Mouse (Mus musculus): Measurements from ENCODE around the gene Tfr2. TPM values are rescaled to one million over a fixed set of nuclear protein-coding genes. Genes with fewer than 3 reads are reported as not detected.
A peak's percentile ranks its signal among the peaks of the same experiment; 100 is the strongest.

Gene Tfr2
- polyA plus RNA-seq, 1 experiment, result 0.69 TPM

DNA sequence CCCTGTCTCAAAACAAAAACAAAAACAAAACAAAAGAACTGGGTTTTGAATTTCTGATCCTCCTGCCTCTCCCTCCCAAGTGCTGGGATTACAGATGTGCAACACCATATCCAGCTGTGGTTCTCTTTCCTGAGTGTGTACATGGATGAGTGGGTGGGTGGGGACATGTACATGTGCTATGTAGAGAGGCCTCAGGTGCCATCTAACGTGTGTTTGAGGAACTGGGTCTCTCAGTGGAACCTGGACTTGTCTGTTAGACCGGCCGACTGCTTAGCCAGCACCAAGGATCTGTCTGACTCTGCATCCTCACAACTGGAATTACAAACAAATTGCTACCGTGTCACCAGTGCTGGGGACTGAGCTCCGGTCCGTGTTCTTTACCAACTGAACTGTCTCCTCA lies 28.0 kb downstream of the Tfr2 start:
- Histone ChIP-seq H3K4me3 (replicated peaks; ENCODE audit: extremely low read depth, low read depth, low read length) (no peak overlapping the region), H3K4me1 (ENCODE audit: control insufficient read depth, insufficient read depth, low read length) (peaks cover 9% of the 10 kb centered on the region)
- WGBS, result 88% methylated on average over 6 of the region's 6 CpGs
- TF ChIP-seq CTCF (IDR thresholded peaks at IDR 0.05; ENCODE audit: insufficient read depth, low read length), result no peak
- TF ChIP-seq POLR2A (IDR thresholded peaks at IDR 0.05; ENCODE audit: borderline replicate concordance, extremely low read depth, low read depth, low read length), result no peak
- DNase-seq, result no peak

DNA sequence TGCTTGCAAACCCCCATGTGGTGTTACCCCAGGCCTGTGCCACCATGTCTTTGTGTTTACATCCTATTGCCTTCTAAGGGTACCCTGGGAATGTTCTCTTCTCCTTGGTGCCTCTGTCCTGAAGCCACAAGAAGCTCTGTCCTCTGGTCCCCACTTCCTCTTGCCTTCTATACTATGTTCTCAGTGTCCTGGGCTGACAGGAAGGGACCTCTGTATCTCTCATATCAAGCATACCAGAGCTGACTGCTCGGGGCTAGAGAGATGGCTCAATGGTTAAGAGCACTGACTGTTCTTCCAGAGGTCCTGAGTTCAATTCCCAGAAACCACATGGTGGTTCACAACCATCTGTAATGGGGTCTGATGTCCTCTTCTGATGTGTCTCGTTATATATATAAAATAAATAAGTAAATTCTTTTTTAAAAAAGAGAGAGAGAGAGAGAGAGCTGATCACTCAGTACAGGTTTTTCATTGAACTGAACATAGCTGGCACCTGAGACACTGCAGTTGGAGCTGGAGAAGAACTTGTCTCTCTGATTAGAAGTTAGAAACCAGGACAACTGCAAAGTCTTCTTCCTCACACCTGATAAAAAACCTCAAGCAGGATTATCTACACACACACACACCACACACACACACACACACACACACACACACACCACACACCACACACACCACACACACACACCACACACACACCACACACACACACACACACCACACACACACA lies 28.6 kb downstream of the Tfr2 start:
- no peak overlapping the region for H3K4me3 ChIP-seq (replicated peaks; ENCODE audit: extremely low read depth, low read depth, low read length)
- DNase-seq, result no peak
- WGBS, result 59% methylated on average over 2 of the region's 2 CpGs
- H3K4me1 ChIP-seq (ENCODE audit: control insufficient read depth, insufficient read depth, low read length), result peaks cover 10% of the 10 kb centered on the region
- TF ChIP-seq CTCF (IDR thresholded peaks at IDR 0.05; ENCODE audit: insufficient read depth, low read length) (no peak), POLR2A (IDR thresholded peaks at IDR 0.05; ENCODE audit: borderline replicate concordance, extremely low read depth, low read depth, low read length) (no peak)

GRCm38 (mm10) chr5:137599600-137599999 lies 30.0 kb downstream of the Tfr2 start:
- peaks cover 10% of the 10 kb centered on the region for H3K4me1 ChIP-seq (ENCODE audit: control insufficient read depth, insufficient read depth, low read length)
- peak overlapping the region; percentile 31 for H3K4me3 ChIP-seq (replicated peaks; ENCODE audit: extremely low read depth, low read depth, low read length)
- no peak for DNase-seq
- TF ChIP-seq CTCF (IDR thresholded peaks at IDR 0.05; ENCODE audit: insufficient read depth, low read length) (no peak), POLR2A (IDR thresholded peaks at IDR 0.05; ENCODE audit: borderline replicate concordance, extremely low read depth, low read depth, low read length) (no peak)
- 43% methylated on average over 9 of the region's 9 CpGs for WGBS

DNA sequence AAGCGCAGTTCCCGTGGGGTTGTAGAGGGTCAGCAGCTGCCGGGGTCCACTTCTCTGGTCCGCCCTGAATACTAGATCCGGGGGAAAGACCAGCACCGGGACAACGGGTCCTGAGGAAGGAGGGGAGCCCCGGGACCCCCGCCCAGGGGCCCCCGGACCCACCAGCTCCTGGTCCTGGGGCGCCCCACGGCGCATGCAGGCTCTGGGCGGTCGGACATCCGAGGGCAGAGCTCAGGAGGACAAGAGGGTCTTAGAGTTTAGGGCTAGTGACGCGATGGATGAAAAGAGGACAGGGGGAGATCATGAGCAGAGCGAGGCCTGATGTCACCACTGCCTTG lies 30.6 kb downstream of the Tfr2 start:
- WGBS, result 0% methylated on average over 19 of the region's 19 CpGs
- Histone ChIP-seq H3K4me1 (ENCODE audit: control insufficient read depth, insufficient read depth, low read length) (peaks cover 10% of the 10 kb centered on the region), H3K4me3 (replicated peaks; ENCODE audit: extremely low read depth, low read depth, low read length) (peak overlapping the region; percentile 91)
- no peak for DNase-seq
- no peak for TF ChIP-seq CTCF (IDR thresholded peaks at IDR 0.05; ENCODE audit: insufficient read depth, low read length)
- no peak for TF ChIP-seq POLR2A (IDR thresholded peaks at IDR 0.05; ENCODE audit: borderline replicate concordance, extremely low read depth, low read depth, low read length)

DNA sequence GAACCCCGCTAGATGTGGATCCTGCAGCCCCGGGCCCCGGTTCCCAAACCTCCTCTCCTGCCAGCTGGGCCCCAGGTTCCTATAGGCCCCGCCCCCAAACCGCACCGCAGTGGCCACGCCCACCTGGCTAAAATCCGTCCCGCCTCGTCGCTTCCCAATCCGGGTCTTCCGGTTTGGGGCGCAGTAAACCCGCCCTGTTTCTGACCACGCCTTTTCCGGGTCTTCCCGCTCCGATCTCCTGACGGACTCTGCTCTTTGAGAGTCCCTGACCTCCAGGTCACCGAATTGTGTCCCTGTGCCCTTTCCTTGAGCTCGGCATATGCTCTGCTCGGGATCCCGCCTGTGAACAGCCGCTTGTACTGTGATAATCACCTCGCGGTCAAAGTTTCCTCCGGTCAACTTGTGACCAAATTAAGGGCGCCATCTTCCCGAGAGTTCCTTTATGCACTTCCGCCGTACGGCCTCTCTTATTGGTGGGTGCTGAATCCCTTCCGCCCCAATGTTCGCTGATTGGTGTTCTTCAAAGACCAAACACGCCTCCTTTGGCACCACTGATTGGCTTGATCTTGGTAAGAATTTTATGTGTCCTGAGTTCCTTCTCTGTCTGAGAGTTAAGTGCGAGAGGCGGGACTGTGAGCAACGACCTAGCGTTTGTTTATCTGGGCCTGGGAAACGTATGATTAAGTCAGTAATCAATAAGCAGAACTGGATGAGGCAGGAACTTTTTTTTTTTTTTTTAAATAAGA lies 31.2 kb downstream of the Tfr2 start, which contains the start of gene Mospd3:
Gene Mospd3 (minus strand): TSS at position 440 of the 746 bp plus-strand sequence.
- WGBS, result under 1% methylated on average over 41 of the region's 41 CpGs
- Histone ChIP-seq H3K4me3 (replicated peaks; ENCODE audit: extremely low read depth, low read depth, low read length) (peak within 1 kb of the TSS; percentile 91), H3K4me1 (ENCODE audit: control insufficient read depth, insufficient read depth, low read length) (peaks cover 10% of the 10 kb centered on the region)
- DNase-seq, result peak; percentile 97
- TF ChIP-seq CTCF (IDR thresholded peaks at IDR 0.05; ENCODE audit: insufficient read depth, low read length) (no peak), POLR2A (IDR thresholded peaks at IDR 0.05; ENCODE audit: borderline replicate concordance, extremely low read depth, low read depth, low read length) (peak; percentile 56; the same call in 1 of the 2 replicates)

DNA sequence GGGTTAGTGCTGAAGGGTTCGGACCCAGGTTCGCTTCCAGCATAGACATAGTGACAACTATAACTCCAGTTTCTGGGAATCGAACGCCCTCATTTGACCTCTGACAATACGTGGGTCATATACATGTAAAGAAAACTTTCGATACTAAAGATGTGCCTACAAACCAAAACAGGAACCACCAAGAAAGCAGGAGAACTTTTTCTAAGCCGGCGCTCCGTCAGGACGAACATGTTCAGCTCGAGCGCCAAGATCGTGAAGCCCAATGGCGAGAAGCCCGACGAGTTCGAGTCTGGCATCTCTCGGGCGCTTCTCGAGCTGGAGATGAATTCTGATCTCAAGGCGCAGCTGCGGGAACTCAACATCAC lies 31.7 kb downstream of the Tfr2 start:
- DNase-seq, result peak; percentile 38
- WGBS, result under 1% methylated on average over 22 of the region's 22 CpGs

DNA sequence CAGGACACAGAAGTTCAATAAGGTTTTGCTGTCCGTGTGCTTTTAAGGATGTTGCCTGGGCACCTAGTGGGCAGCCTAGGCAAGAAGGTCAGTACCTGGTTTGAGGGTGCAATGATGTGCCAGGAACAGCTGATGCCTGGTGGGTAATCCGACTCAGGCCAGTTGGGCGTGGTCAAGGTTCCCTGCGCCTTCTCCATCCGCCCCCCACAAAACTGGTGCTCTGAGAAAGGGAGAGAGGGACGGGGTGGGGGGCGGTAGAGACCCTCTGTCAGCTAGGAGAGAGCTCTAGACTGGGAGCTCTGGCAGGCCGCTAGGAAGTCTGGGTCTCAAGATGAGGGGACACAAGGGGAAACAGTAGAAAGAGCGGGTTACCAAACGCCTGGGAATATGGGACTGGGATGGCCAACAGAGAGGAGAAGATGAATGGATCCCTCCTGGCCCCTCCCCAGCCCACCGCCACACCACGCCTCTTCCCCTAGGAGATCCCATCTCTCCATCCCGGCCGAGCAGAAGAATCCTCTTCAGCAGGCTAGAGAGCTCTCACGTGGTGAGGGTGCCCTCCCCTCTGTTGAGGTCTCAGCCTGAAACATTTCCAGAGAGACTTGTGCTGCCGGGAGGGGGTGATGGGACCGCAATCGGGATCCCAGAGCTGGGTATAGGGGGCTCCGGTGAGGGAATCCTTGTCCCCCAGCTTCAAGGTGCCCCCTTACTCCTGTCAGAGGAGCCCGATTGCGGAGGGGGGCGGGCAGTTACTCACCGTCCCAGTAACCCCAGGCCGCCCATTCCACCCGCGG lies 38.4 kb downstream of the Tfr2 start:
- Histone ChIP-seq H3K4me1 (ENCODE audit: control insufficient read depth, insufficient read depth, low read length) (peaks cover 10% of the 10 kb centered on the region; the same call in 1 of the 2 replicates), H3K4me3 (replicated peaks; ENCODE audit: extremely low read depth, low read depth, low read length) (no peak overlapping the region)
- peak; percentile 32 for DNase-seq
- no peak for TF ChIP-seq CTCF (IDR thresholded peaks at IDR 0.05; ENCODE audit: insufficient read depth, low read length)
- TF ChIP-seq POLR2A (IDR thresholded peaks at IDR 0.05; ENCODE audit: borderline replicate concordance, extremely low read depth, low read depth, low read length), result no peak
- WGBS, result 48% methylated on average over 26 of the region's 26 CpGs

More for the DNA sequence above, 31.7 kb downstream of the Tfr2 start:
- Histone ChIP-seq H3K4me1 (ENCODE audit: control insufficient read depth, insufficient read depth, low read length) (peaks cover 10% of the 10 kb centered on the region), H3K4me3 (replicated peaks; ENCODE audit: extremely low read depth, low read depth, low read length) (peak overlapping the region; percentile 58)
- 0 out of 2 replicates have a peak, but pooled peaks have one; percentile 17 for TF ChIP-seq POLR2A (IDR thresholded peaks at IDR 0.05; ENCODE audit: borderline replicate concordance, extremely low read depth, low read depth, low read length)
- no peak for TF ChIP-seq CTCF (IDR thresholded peaks at IDR 0.05; ENCODE audit: insufficient read depth, low read length)

DNA sequence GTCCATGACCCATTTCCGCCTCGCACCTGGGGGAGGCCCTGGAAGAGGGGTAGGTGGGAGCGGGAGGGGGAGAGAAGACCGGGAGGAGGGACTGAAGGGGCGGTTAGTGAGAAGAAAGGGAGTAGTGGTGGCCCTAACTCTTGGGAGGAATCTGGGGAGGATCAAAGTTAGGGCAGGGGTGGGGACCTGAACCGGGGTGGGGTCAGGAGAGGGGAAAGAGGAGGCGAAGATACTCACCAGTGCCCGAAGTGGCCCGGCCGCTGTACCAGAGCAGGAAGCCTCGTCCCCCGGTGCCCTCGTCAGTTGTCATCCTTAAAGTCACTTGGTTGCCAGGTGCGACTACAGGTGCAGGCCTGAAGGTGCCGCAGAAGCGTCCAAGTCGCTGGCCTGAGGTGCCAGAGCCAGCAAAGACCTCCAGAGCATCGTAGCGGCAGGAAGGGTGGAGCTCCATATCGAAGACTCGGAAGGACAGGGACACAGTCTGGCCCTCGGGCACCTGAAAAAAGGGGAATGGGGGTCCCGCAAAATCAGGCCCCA lies 39.1 kb downstream of the Tfr2 start:
- H3K4me1 ChIP-seq (ENCODE audit: control insufficient read depth, insufficient read depth, low read length), result peaks cover 10% of the 10 kb centered on the region; the same call in 1 of the 2 replicates
- TF ChIP-seq POLR2A (IDR thresholded peaks at IDR 0.05; ENCODE audit: borderline replicate concordance, extremely low read depth, low read depth, low read length) (no peak), CTCF (IDR thresholded peaks at IDR 0.05; ENCODE audit: insufficient read depth, low read length) (peak; percentile 19; the same call in 1 of the 2 replicates)
- no peak overlapping the region for H3K4me3 ChIP-seq (replicated peaks; ENCODE audit: extremely low read depth, low read depth, low read length)
- DNase-seq, result peak; percentile 26
- 42% methylated on average over 22 of the region's 23 CpGs for WGBS

- Histone ChIP-seq H3K4me1 (ENCODE audit: control insufficient read depth, insufficient read depth, low read length) (peaks cover 10% of the 10 kb centered on the region; the same call in 1 of the 2 replicates), H3K4me3 (replicated peaks; ENCODE audit: extremely low read depth, low read depth, low read length) (no peak overlapping the region)
- 64% methylated on average over 3 of the region's 3 CpGs for WGBS
- no peak for TF ChIP-seq CTCF (IDR thresholded peaks at IDR 0.05; ENCODE audit: insufficient read depth, low read length)
- no peak for TF ChIP-seq POLR2A (IDR thresholded peaks at IDR 0.05; ENCODE audit: borderline replicate concordance, extremely low read depth, low read depth, low read length)
- no peak for DNase-seq
Observed at GRCm38 (mm10) chr5:137609292-137609691, 39.7 kb downstream of the Tfr2 start.

Measured in lung, adult 2 months (tissue).